Comparison of ENCODE assay signal across 8 mouse cellular contexts in genomic region chr13:13784981-13785783, GRCm38 (mm10). TPM values are rescaled to one million over a fixed set of nuclear protein-coding genes. Genes with fewer than 3 reads are reported as not detected.
DNase-seq lines count a peak whose midpoint lies in the region; ATAC-seq and TF ChIP-seq lines count a peak whose summit lies in the region.

No protein-coding gene starts in this region.

- TF ChIP-seq POLR2A in cerebellum, adult 2 months (IDR thresholded peaks at IDR 0.05; ENCODE audit: borderline replicate concordance, insufficient read depth, low read length), result no peak
- no peak for TF ChIP-seq POLR2A in spleen, adult 2 months (IDR thresholded peaks at IDR 0.05; ENCODE audit: low read depth, low read length)

- H3K4me2 ChIP-seq in midbrain, embryonic 16.5 days (ENCODE audit: low read length), result peak overlapping the region; percentile 66

- no peak for TF ChIP-seq CTCF in cerebellum, adult 2 months (IDR thresholded peaks at IDR 0.05; ENCODE audit: borderline replicate concordance, insufficient read depth, low read depth, low read length)
- no peak for TF ChIP-seq CTCF in spleen, adult 2 months (IDR thresholded peaks at IDR 0.05; ENCODE audit: extremely low read depth, insufficient read depth, insufficient read length, insufficient replicate concordance)

- ATAC-seq in midbrain, embryonic 16.5 days, result peak; percentile 13

- H3K4me3 ChIP-seq in cerebellum, adult 2 months (replicated peaks; ENCODE audit: insufficient read depth, low read depth, low read length), result peak overlapping the region; percentile 37
- H3K4me3 ChIP-seq in spleen, adult 2 months (ENCODE audit: extremely low read depth, insufficient read depth, insufficient read length), result peak overlapping the region; percentile 25; the same call in 1 of the 2 replicates
- peak overlapping the region; percentile 72 for H3K4me3 ChIP-seq in midbrain, embryonic 16.5 days (ENCODE audit: low read depth, low read length)

- WGBS in cerebellum, adult 2 months, result 3% methylated on average over 30 of the region's 30 CpGs
- 4% methylated on average over 30 of the region's 30 CpGs for WGBS in spleen, adult 2 months
- 3% methylated on average over 30 of the region's 30 CpGs for WGBS in midbrain, embryonic 16.5 days

- no peaks in the 10 kb centered on the region for H3K9me3 ChIP-seq in midbrain, embryonic 16.5 days (replicated peaks; ENCODE audit: control insufficient read depth, low read length, poor library complexity, severe bottlenecking)

- no peaks in the 10 kb centered on the region for H3K27me3 ChIP-seq in cerebellum, adult 2 months (ENCODE audit: control insufficient read depth, insufficient read depth, low read length)
- peaks cover 11% of the 10 kb centered on the region for H3K27me3 ChIP-seq in spleen, adult 2 months (ENCODE audit: control insufficient read depth, insufficient read depth, low read length)
- H3K27me3 ChIP-seq in midbrain, embryonic 16.5 days (ENCODE audit: control insufficient read depth, insufficient read depth, low read depth, low read length), result peaks cover 3% of the 10 kb centered on the region; the same call in 1 of the 2 replicates

- H3K36me3 ChIP-seq in spleen, adult 2 months (ENCODE audit: control insufficient read depth, insufficient read depth, low read length), result no peaks in the 10 kb centered on the region
- no peaks in the 10 kb centered on the region for H3K36me3 ChIP-seq in midbrain, embryonic 16.5 days (ENCODE audit: control insufficient read depth, insufficient read depth, low read length)

- no peak overlapping the region for H3K27ac ChIP-seq in cerebellum, adult 2 months (ENCODE audit: insufficient read depth, low read length)
- no peak overlapping the region for H3K27ac ChIP-seq in spleen, adult 2 months (ENCODE audit: insufficient read depth, low read length)
- peak overlapping the region; percentile 53; the same call in 1 of the 2 replicates for H3K27ac ChIP-seq in midbrain, embryonic 16.5 days (ENCODE audit: low read length)

- H3K9ac ChIP-seq in midbrain, embryonic 16.5 days (ENCODE audit: low read depth, low read length), result peak overlapping the region; percentile 72

- no peaks in the 10 kb centered on the region for H3K4me1 ChIP-seq in cerebellum, adult 2 months (ENCODE audit: control insufficient read depth, insufficient read depth, low read length)
- peaks cover 11% of the 10 kb centered on the region for H3K4me1 ChIP-seq in spleen, adult 2 months (ENCODE audit: control insufficient read depth, insufficient read depth, insufficient read length)
- peaks cover 6% of the 10 kb centered on the region; the same call in 1 of the 2 replicates for H3K4me1 ChIP-seq in midbrain, embryonic 16.5 days (ENCODE audit: control insufficient read depth, insufficient read depth, low read length)

- peak in 1 of 2 experiments; percentile 20 for DNase-seq in cerebellum, adult 2 months
- no peak for DNase-seq in cerebellum, adult 8-10 months
- no peak for DNase-seq in spleen, adult 2 months (ENCODE audit: low read depth in 1 of 2, low spot score in 2 of 2)
- DNase-seq in spleen, postnatal 14 days (ENCODE audit: low spot score in 2 of 2), result no peak
- peak; percentile 55 for DNase-seq in forelimb bud, embryonic 11.5 days (ENCODE audit: low read depth, low spot score)
- peak; percentile 37 for DNase-seq in kidney, postnatal 10 days
- DNase-seq in c-Kit-positive CD71-positive TER-119-positive erythroid progenitor cells, embryonic 14.5 days (ENCODE audit: low spot score), result no peak

RNA-seq across cellular contexts. Expression of gene Gng4, which starts 1.3 kb away (rescaled TPM):
- polyA plus RNA-seq in cerebellum, adult 2 months (2012; rRNA removed), result 14.2 and 17.4 TPM in 2 replicates
- polyA plus RNA-seq in spleen, adult 2 months (2012; rRNA removed), result 0.04 TPM in 1 of 2 replicates, not detected in the other
- polyA plus RNA-seq in midbrain, embryonic 16.5 days (2015; fragmentation: Nextera tagmentation; extraction: Ambion mirVana), result 68.8 and 103 TPM in 2 replicates

Comparison
In these comparisons a context has a peak if more than half of its experiments do, and no peak if none do; other contexts are left out.
1. DNase-seq: peak in forelimb bud, embryonic 11.5 days (single experiment) and kidney, postnatal 10 days (single experiment); none in cerebellum, adult 8-10 months (single experiment), spleen, adult 2 months (0 of 2), spleen, postnatal 14 days (0 of 2) and c-Kit-positive CD71-positive TER-119-positive erythroid progenitor cells, embryonic 14.5 days (single experiment).
2. RNA of gene Gng4, which starts 1.3 kb away (polyA plus RNA-seq): 68.8 to 103 TPM in midbrain, embryonic 16.5 days and 14.2 to 17.4 TPM in cerebellum, adult 2 months; 0.04 TPM in spleen, adult 2 months; every median in the first group is over 10 times any median in the second.
3. Peak in every context shown above with its lines, with median percentiles within 50 percentile points of each other: H3K4me3 ChIP-seq.